Mouse (Mus musculus): Measurements from ENCODE around the gene Rufy2. TPM values are rescaled to one million over a fixed set of nuclear protein-coding genes. Genes with fewer than 3 reads are reported as not detected.

The Rufy2 gene
- total and polyA plus RNA-seq, 3 experiments = 4.9 to 6.8 (median 5.8) TPM

DNA sequence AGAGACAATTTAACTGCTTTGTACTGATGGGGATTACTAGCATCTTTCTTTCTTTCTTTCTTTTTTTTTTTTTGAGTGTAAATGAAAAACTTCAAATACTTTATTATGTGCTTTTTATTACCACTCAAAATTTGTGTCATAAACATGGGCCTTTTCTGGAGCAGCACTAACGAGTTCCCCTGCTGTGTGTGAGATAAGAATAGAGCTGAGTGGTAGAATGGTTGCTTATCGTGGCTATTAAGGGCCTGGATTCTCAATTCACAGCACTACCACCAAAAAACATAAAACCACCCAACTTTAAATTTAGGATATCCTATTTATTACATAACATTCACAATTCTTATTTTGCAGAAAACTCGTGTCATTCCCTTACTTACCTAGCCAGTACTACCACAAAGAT, 33.5 kb downstream of the Rufy2 start:
- Histone ChIP-seq H3K4me3 (replicated peaks in 1 of 3; ENCODE audit: low read depth in 2 of 3, low read length in 2 of 3, poor library complexity in 1 of 3) (no peak overlapping the region), H3K9ac (ENCODE audit: insufficient read depth, low read depth) (no peak overlapping the region), H3K79me2 (replicated peaks; ENCODE audit: control insufficient read depth, extremely low read depth, insufficient read depth, poor library complexity, severe bottlenecking) (peaks cover 11% of the 10 kb centered on the region), H3K4me2 (ENCODE audit: insufficient read depth, low read depth, poor library complexity, severe bottlenecking) (no peak overlapping the region), H3K4me1 (ENCODE audit: control insufficient read depth in 1 of 2, insufficient read depth in 2 of 2) (peaks cover 0 to under 1% of the 10 kb centered on the region in 2 experiments; a peak in 1 of 4 replicates), H3K27me3 (replicated peaks) (no peaks in the 10 kb centered on the region), H3K9me3 (replicated peaks; ENCODE audit: low read length) (no peaks in the 10 kb centered on the region), H3K27ac (ENCODE audit: insufficient read depth, low read depth) (no peak overlapping the region), H3K36me3 (replicated peaks in 1 of 2; ENCODE audit: control insufficient read depth in 1 of 2, insufficient read depth in 1 of 2, low read length in 1 of 2) (peaks cover 62 to 92% of the 10 kb centered on the region in 2 experiments)
- in situ Hi-C loops (cut with MboI; ENCODE audit: low pct_ligation_motif_present, low pct_unique_long_range_greater_than_20kb, low sequenced_read_pairs) = no loop called here
- no peak for DNase-seq (ENCODE audit: extremely low read depth)
- TF ChIP-seq CTCF (conservative IDR thresholded peaks at IDR 0.05 in 1 of 2, IDR thresholded peaks at IDR 0.05 in 1 of 2; ENCODE audit: low read depth in 2 of 2, low read length in 2 of 2) = no peak
- TF ChIP-seq BHLHE40 (IDR thresholded peaks at IDR 0.05; ENCODE audit: low read depth, low read length) = no peak
- TF ChIP-seq ZC3H11A (IDR thresholded peaks at IDR 0.05; ENCODE audit: low read depth, low read length) = no peak
- no peak for TF ChIP-seq TBP (conservative IDR thresholded peaks at IDR 0.05; ENCODE audit: low read depth, low read length)
- no peak for TF ChIP-seq MAZ (IDR thresholded peaks at IDR 0.05; ENCODE audit: low read depth, low read length)
- TF ChIP-seq SMC3 (IDR thresholded peaks at IDR 0.05; ENCODE audit: low read depth, low read length) = no peak
- TF ChIP-seq GABPA (IDR thresholded peaks at IDR 0.05; ENCODE audit: insufficient replicate concordance, low read depth, low read length) = no peak
- dilution Hi-C loops (cut with MboI; ENCODE audit: extremely low pct_ligation_motif_present, extremely low pct_unique_long_range_greater_than_20kb, low sequenced_read_pairs) = no loop called here

DNA sequence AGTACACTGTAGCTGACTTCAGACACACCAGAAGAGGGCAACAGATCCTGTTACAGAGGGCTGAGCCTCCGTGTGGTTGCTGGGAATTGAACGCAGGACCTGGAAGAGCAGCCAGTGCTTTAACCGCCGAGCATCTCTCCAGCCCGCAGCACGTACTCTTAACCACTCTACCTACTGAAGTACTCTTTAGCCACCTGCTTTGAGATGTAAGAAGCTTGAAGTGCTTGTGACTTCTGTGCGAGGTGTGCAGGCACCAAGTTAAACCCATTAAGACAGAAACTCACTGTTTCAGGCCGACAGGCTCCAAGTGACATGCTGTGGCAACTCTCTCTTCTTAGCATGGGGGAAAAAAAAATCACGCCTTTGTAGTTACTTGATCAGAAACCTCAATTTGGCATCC, 34.1 kb downstream of the Rufy2 start:
- in situ Hi-C loops (cut with MboI; ENCODE audit: low pct_ligation_motif_present, low pct_unique_long_range_greater_than_20kb, low sequenced_read_pairs) = no loop called here

More for the DNA sequence above, 34.1 kb downstream of the Rufy2 start:
- no peak for DNase-seq (ENCODE audit: extremely low read depth)
- no peaks in the 10 kb centered on the region for H3K27me3 ChIP-seq (replicated peaks)
- peaks cover 58 to 90% of the 10 kb centered on the region in 2 experiments for H3K36me3 ChIP-seq (replicated peaks in 1 of 2; ENCODE audit: control insufficient read depth in 1 of 2, insufficient read depth in 1 of 2, low read length in 1 of 2)
- H3K9ac ChIP-seq (ENCODE audit: insufficient read depth, low read depth) = no peak overlapping the region
- dilution Hi-C loops (cut with MboI; ENCODE audit: extremely low pct_ligation_motif_present, extremely low pct_unique_long_range_greater_than_20kb, low sequenced_read_pairs) = no loop called here
- TF ChIP-seq MAFK (IDR thresholded peaks at IDR 0.05; ENCODE audit: insufficient replicate concordance, low read length) = no peak
- no peak for TF ChIP-seq UBTF (IDR thresholded peaks at IDR 0.05; ENCODE audit: low read depth, low read length)
- TF ChIP-seq SMC3 (IDR thresholded peaks at IDR 0.05; ENCODE audit: low read depth, low read length) = no peak
- TF ChIP-seq ETS1 (conservative IDR thresholded peaks at IDR 0.05; ENCODE audit: low read depth, low read length) = no peak
- no peak for TF ChIP-seq POLR2A (IDR thresholded peaks at IDR 0.05; ENCODE audit: low read depth, low read length)
- no peak for TF ChIP-seq BHLHE40 (IDR thresholded peaks at IDR 0.05; ENCODE audit: low read depth, low read length)
- no peak for TF ChIP-seq TCF12 (IDR thresholded peaks at IDR 0.05; ENCODE audit: low read depth, low read length)
- TF ChIP-seq ZKSCAN1 (IDR thresholded peaks at IDR 0.05; ENCODE audit: borderline replicate concordance, low read depth, low read length) = no peak
- TF ChIP-seq MXI1 (IDR thresholded peaks at IDR 0.05; ENCODE audit: low read depth, low read length) = no peak
- no peak for TF ChIP-seq MYC (IDR thresholded peaks at IDR 0.05; ENCODE audit: low read depth, low read length)
- TF ChIP-seq SIN3A (IDR thresholded peaks at IDR 0.05; ENCODE audit: low read length) = no peak
- TF ChIP-seq MEF2A (IDR thresholded peaks at IDR 0.05; ENCODE audit: borderline replicate concordance, low read depth, low read length) = no peak
- no peak for TF ChIP-seq RAD21 (IDR thresholded peaks at IDR 0.05; ENCODE audit: low read depth, low read length)
- TF ChIP-seq POLR2AphosphoS2 (IDR thresholded peaks at IDR 0.05; ENCODE audit: low read depth, low read length) = no peak
- no peak for TF ChIP-seq TBP (conservative IDR thresholded peaks at IDR 0.05; ENCODE audit: low read depth, low read length)
- no peak for TF ChIP-seq MAZ (IDR thresholded peaks at IDR 0.05; ENCODE audit: low read depth, low read length)
- no peak for TF ChIP-seq NRF1 (IDR thresholded peaks at IDR 0.05; ENCODE audit: low read depth, low read length)
- no peak for TF ChIP-seq CHD1 (IDR thresholded peaks at IDR 0.05; ENCODE audit: low read depth, low read length)
- no peak for TF ChIP-seq CTCF (conservative IDR thresholded peaks at IDR 0.05 in 1 of 2, IDR thresholded peaks at IDR 0.05 in 1 of 2; ENCODE audit: low read depth in 2 of 2, low read length in 2 of 2)
- TF ChIP-seq ZNF384 (IDR thresholded peaks at IDR 0.05; ENCODE audit: low read depth, low read length) = no peak
- peaks cover 17% of the 10 kb centered on the region for H3K79me2 ChIP-seq (replicated peaks; ENCODE audit: control insufficient read depth, extremely low read depth, insufficient read depth, poor library complexity, severe bottlenecking)
- H3K4me2 ChIP-seq (ENCODE audit: insufficient read depth, low read depth, poor library complexity, severe bottlenecking) = no peak overlapping the region
- H3K4me1 ChIP-seq (ENCODE audit: control insufficient read depth in 1 of 2, insufficient read depth in 2 of 2) = peaks cover 0 to 3% of the 10 kb centered on the region in 2 experiments; a peak in 1 of 4 replicates
- H3K27ac ChIP-seq (ENCODE audit: insufficient read depth, low read depth) = no peak overlapping the region
- H3K4me3 ChIP-seq (replicated peaks in 1 of 3; ENCODE audit: low read depth in 2 of 3, low read length in 2 of 3, poor library complexity in 1 of 3) = no peak overlapping the region
- no peaks in the 10 kb centered on the region for H3K9me3 ChIP-seq (replicated peaks; ENCODE audit: low read length)
